Mouse (Mus musculus) lung, postnatal 36 days (tissue): Measurements from ENCODE around the gene Spdye4c.

Source experiments
- DNase-seq: peaks from one replicate; pipeline ENCODE4 v3.0.0; 2022; ENCODE audit warnings: mixed read lengths

The Spdye4c gene

GRCm38 (mm10) chr2:128611178-128611577 is 20.2 kb downstream of the Spdye4c start:
- peak; percentile 46 for DNase-seq

- no peak for DNase-seq
Observed at GRCm38 (mm10) chr2:128612275-128612674, 21.3 kb downstream of the Spdye4c start.

GRCm38 (mm10) chr2:128613365-128613764 is 22.4 kb downstream of the Spdye4c start:
- DNase-seq, result peak; percentile 64

GRCm38 (mm10) chr2:128615366-128615765 is 24.4 kb downstream of the Spdye4c start:
- DNase-seq, result no peak

GRCm38 (mm10) chr2:128620578-128620977 is 29.6 kb downstream of the Spdye4c start:
- DNase-seq, result no peak
